Mouse (Mus musculus) gastrocnemius, adult 8-10 months (tissue): ENCODE measurements around the gene Fam196b. TPM values are rescaled to one million over a fixed set of nuclear protein-coding genes. Genes with fewer than 3 reads are reported as not detected.

ENCODE experiments used
- DNase-seq, 2 experiments: peaks; one replicate each; pipeline ENCODE4 v3.0.0; 2022; ENCODE audit warnings: low spot score in 2 of 2
- total RNA-seq, 4 experiments: library from RNA; stranded (reverse); gene quantifications; 2 replicates each; pipeline ENCODE4 v1.2.4; 2022

Gene Fam196b
- total RNA-seq, 4 experiments from 2014 or later, result 0.40 to 0.92 (median 0.63) TPM

- no peak for DNase-seq
Measured at GRCm38 (mm10) chr11:34401343-34401742, 86.7 kb downstream of the Fam196b start.

GRCm38 (mm10) chr11:34405311-34405710, 90.7 kb downstream of the Fam196b start:
- no peak for DNase-seq

- DNase-seq, result no peak
Measured at GRCm38 (mm10) chr11:34406309-34406708, 91.7 kb downstream of the Fam196b start.

- DNase-seq, result no peak
Measured at GRCm38 (mm10) chr11:34406850-34407249, 92.2 kb downstream of the Fam196b start.

- DNase-seq, result no peak
Measured at GRCm38 (mm10) chr11:34415884-34416618, 101.4 kb downstream of the Fam196b start.

GRCm38 (mm10) chr11:34416619-34416979, 102.0 kb downstream of the Fam196b start:
- no peak for DNase-seq

GRCm38 (mm10) chr11:34421061-34421460, 106.4 kb downstream of the Fam196b start:
- DNase-seq, result no peak

- no peak for DNase-seq
Measured at GRCm38 (mm10) chr11:34424546-34424945, 109.9 kb downstream of the Fam196b start.

- DNase-seq, result no peak
Measured at GRCm38 (mm10) chr11:34427212-34427611, 112.6 kb downstream of the Fam196b start.

GRCm38 (mm10) chr11:34430940-34431339, 116.3 kb downstream of the Fam196b start:
- DNase-seq, result no peak

- DNase-seq, result no peak
Measured at GRCm38 (mm10) chr11:34431371-34431770, 116.7 kb downstream of the Fam196b start.

- no peak for DNase-seq
Measured at GRCm38 (mm10) chr11:34431978-34432377, 117.4 kb downstream of the Fam196b start.

GRCm38 (mm10) chr11:34437446-34437845, 122.8 kb downstream of the Fam196b start:
- DNase-seq, result no peak

- no peak for DNase-seq
Measured at GRCm38 (mm10) chr11:34438429-34438828, 123.8 kb downstream of the Fam196b start.

GRCm38 (mm10) chr11:34447891-34448290, 133.3 kb downstream of the Fam196b start:
- DNase-seq, result no peak

GRCm38 (mm10) chr11:34449944-34450343, 135.3 kb downstream of the Fam196b start:
- no peak for DNase-seq

- no peak for DNase-seq
Measured at GRCm38 (mm10) chr11:34467056-34467455, 152.4 kb downstream of the Fam196b start.

GRCm38 (mm10) chr11:34468571-34468970, 153.9 kb downstream of the Fam196b start:
- no peak for DNase-seq

GRCm38 (mm10) chr11:34469792-34470191, 155.2 kb downstream of the Fam196b start:
- no peak for DNase-seq
